Mouse (Mus musculus): Measurements from ENCODE around the gene Gm20388. TPM values are rescaled to one million over a fixed set of nuclear protein-coding genes. Genes with fewer than 3 reads are reported as not detected.

The Gm20388 gene
- polyA plus RNA-seq, 1 experiment: not detected

- Histone ChIP-seq H3K27ac (ENCODE audit: insufficient read depth, low read depth, low read length) (no peak overlapping the region), H3K4me1 (ENCODE audit: control insufficient read depth, insufficient read depth, low read length) (no peaks in the 10 kb centered on the region), H3K4me3 (ENCODE audit: insufficient read depth, low read depth, low read length) (no peak overlapping the region)
- TF ChIP-seq CTCF (IDR thresholded peaks at IDR 0.05; ENCODE audit: insufficient read depth, low read depth, low read length): no peak
- TF ChIP-seq POLR2A (IDR thresholded peaks at IDR 0.05; ENCODE audit: insufficient read depth, low read depth, low read length): no peak
- WGBS: 90% methylated on average over 2 of the region's 2 CpGs
Measured at GRCm38 (mm10) chr8:123292785-123293184, 3382.1 kb downstream of the Gm20388 start.

GRCm38 (mm10) chr8:123298301-123298700 lies 3387.7 kb downstream of the Gm20388 start:
- Histone ChIP-seq H3K27ac (ENCODE audit: insufficient read depth, low read depth, low read length) (no peak overlapping the region), H3K4me1 (ENCODE audit: control insufficient read depth, insufficient read depth, low read length) (no peaks in the 10 kb centered on the region), H3K4me3 (ENCODE audit: insufficient read depth, low read depth, low read length) (no peak overlapping the region)
- no peak for TF ChIP-seq CTCF (IDR thresholded peaks at IDR 0.05; ENCODE audit: insufficient read depth, low read depth, low read length)
- TF ChIP-seq POLR2A (IDR thresholded peaks at IDR 0.05; ENCODE audit: insufficient read depth, low read depth, low read length): no peak
- WGBS: 90% methylated on average over 11 of the region's 11 CpGs

GRCm38 (mm10) chr8:123308738-123309137 lies 3398.1 kb downstream of the Gm20388 start:
- H3K4me3 ChIP-seq (ENCODE audit: insufficient read depth, low read depth, low read length): no peak overlapping the region
- 73% methylated on average over 4 of the region's 4 CpGs for WGBS
- TF ChIP-seq POLR2A (IDR thresholded peaks at IDR 0.05; ENCODE audit: insufficient read depth, low read depth, low read length): no peak
- TF ChIP-seq CTCF (IDR thresholded peaks at IDR 0.05; ENCODE audit: insufficient read depth, low read depth, low read length): no peak
- H3K4me1 ChIP-seq (ENCODE audit: control insufficient read depth, insufficient read depth, low read length): no peaks in the 10 kb centered on the region
- no peak overlapping the region for H3K27ac ChIP-seq (ENCODE audit: insufficient read depth, low read depth, low read length)

- H3K27ac ChIP-seq (ENCODE audit: insufficient read depth, low read depth, low read length): no peak overlapping the region
- WGBS: 6% methylated on average over 21 of the region's 21 CpGs
- peak; percentile 73; the same call in 1 of the 2 replicates for TF ChIP-seq CTCF (IDR thresholded peaks at IDR 0.05; ENCODE audit: insufficient read depth, low read depth, low read length)
- no peak for TF ChIP-seq POLR2A (IDR thresholded peaks at IDR 0.05; ENCODE audit: insufficient read depth, low read depth, low read length)
- peaks cover 6% of the 10 kb centered on the region for H3K4me1 ChIP-seq (ENCODE audit: control insufficient read depth, insufficient read depth, low read length)
- peak overlapping the region; percentile 52 for H3K4me3 ChIP-seq (ENCODE audit: insufficient read depth, low read depth, low read length)
Measured at GRCm38 (mm10) chr8:123317781-123318466, 3407.3 kb downstream of the Gm20388 start.

- H3K4me1 ChIP-seq (ENCODE audit: control insufficient read depth, insufficient read depth, low read length): peaks cover 8% of the 10 kb centered on the region
- under 1% methylated on average over 24 of the region's 24 CpGs for WGBS
- H3K4me3 ChIP-seq (ENCODE audit: insufficient read depth, low read depth, low read length): peak within 1 kb of the TSS; percentile 52
- TF ChIP-seq POLR2A (IDR thresholded peaks at IDR 0.05; ENCODE audit: insufficient read depth, low read depth, low read length) (no peak), CTCF (IDR thresholded peaks at IDR 0.05; ENCODE audit: insufficient read depth, low read depth, low read length) (no peak)
- no peak within 1 kb of the TSS for H3K27ac ChIP-seq (ENCODE audit: insufficient read depth, low read depth, low read length)
Measured at GRCm38 (mm10) chr8:123318467-123318911, 3407.8 kb downstream of the Gm20388 start, which contains the start of gene Fanca. Gene Fanca (minus strand): TSS chr8:123318576.

- H3K27ac ChIP-seq (ENCODE audit: insufficient read depth, low read depth, low read length): no peak overlapping the region
- no peak for TF ChIP-seq CTCF (IDR thresholded peaks at IDR 0.05; ENCODE audit: insufficient read depth, low read depth, low read length)
- 36% methylated on average over 7 of the region's 7 CpGs for WGBS
- peaks cover 8% of the 10 kb centered on the region for H3K4me1 ChIP-seq (ENCODE audit: control insufficient read depth, insufficient read depth, low read length)
- no peak overlapping the region for H3K4me3 ChIP-seq (ENCODE audit: insufficient read depth, low read depth, low read length)
Measured at GRCm38 (mm10) chr8:123319522-123320164, 3409.0 kb downstream of the Gm20388 start.

GRCm38 (mm10) chr8:123328552-123328951 lies 3417.9 kb downstream of the Gm20388 start:
- 96% methylated on average over 2 of the region's 2 CpGs for WGBS

GRCm38 (mm10) chr8:123329350-123329749 lies 3418.7 kb downstream of the Gm20388 start:
- Histone ChIP-seq H3K27ac (ENCODE audit: insufficient read depth, low read depth, low read length) (no peak overlapping the region), H3K4me3 (ENCODE audit: insufficient read depth, low read depth, low read length) (no peak overlapping the region), H3K4me1 (ENCODE audit: control insufficient read depth, insufficient read depth, low read length) (peaks cover 15% of the 10 kb centered on the region)
- TF ChIP-seq CTCF (IDR thresholded peaks at IDR 0.05; ENCODE audit: insufficient read depth, low read depth, low read length) (no peak), POLR2A (IDR thresholded peaks at IDR 0.05; ENCODE audit: insufficient read depth, low read depth, low read length) (no peak)
- 91% methylated on average over 4 of the region's 4 CpGs for WGBS

More at GRCm38 (mm10) chr8:123328552-123328951, 3417.9 kb downstream of the Gm20388 start:
- Histone ChIP-seq H3K4me1 (ENCODE audit: control insufficient read depth, insufficient read depth, low read length) (peaks cover 8% of the 10 kb centered on the region), H3K27ac (ENCODE audit: insufficient read depth, low read depth, low read length) (no peak overlapping the region), H3K4me3 (ENCODE audit: insufficient read depth, low read depth, low read length) (no peak overlapping the region)
- TF ChIP-seq CTCF (IDR thresholded peaks at IDR 0.05; ENCODE audit: insufficient read depth, low read depth, low read length) (no peak), POLR2A (IDR thresholded peaks at IDR 0.05; ENCODE audit: insufficient read depth, low read depth, low read length) (no peak)

- 84% methylated on average over 5 of the region's 5 CpGs for WGBS
- Histone ChIP-seq H3K4me3 (ENCODE audit: insufficient read depth, low read depth, low read length) (no peak overlapping the region), H3K27ac (ENCODE audit: insufficient read depth, low read depth, low read length) (no peak overlapping the region), H3K4me1 (ENCODE audit: control insufficient read depth, insufficient read depth, low read length) (peaks cover 15% of the 10 kb centered on the region)
- TF ChIP-seq POLR2A (IDR thresholded peaks at IDR 0.05; ENCODE audit: insufficient read depth, low read depth, low read length) (no peak), CTCF (IDR thresholded peaks at IDR 0.05; ENCODE audit: insufficient read depth, low read depth, low read length) (no peak)
Measured at GRCm38 (mm10) chr8:123329961-123330360, 3419.3 kb downstream of the Gm20388 start.

All from olfactory bulb, adult 2 months (tissue).